Mouse (Mus musculus) lung, postnatal 36 days (tissue): ENCODE data around the gene Sun2.
A peak's percentile ranks its signal among the peaks of the same experiment; 100 is the strongest.

Experiments
- DNase-seq: peaks from one replicate; pipeline ENCODE4 v3.0.0; 2022; ENCODE audit warnings: mixed read lengths

The Sun2 gene

DNA sequence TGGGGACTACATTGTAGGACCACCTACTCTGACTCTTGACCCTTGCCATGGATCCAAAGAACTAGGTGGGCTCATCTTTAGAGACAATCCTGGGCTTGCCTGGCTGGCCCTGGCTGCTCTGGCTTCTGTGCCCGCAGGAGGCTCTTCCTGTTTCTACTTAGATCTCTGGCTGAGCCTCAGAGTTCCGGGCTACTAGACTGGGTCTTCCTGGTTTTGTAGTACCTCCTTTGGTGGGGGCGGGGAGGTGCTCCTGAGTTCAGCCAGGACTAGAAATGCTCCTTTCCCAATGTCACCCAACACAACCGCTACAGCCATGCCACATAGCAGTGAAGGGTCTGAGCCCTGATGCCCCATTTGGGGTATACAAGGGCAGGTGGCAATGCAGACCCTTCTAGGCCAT lies 21.5 kb downstream of the Sun2 start:
- no peak for DNase-seq

- no peak for DNase-seq
These were observed 22.1 kb downstream of the Sun2 start for GRCm38 (mm10) chr15:79720267-79720666.

DNA sequence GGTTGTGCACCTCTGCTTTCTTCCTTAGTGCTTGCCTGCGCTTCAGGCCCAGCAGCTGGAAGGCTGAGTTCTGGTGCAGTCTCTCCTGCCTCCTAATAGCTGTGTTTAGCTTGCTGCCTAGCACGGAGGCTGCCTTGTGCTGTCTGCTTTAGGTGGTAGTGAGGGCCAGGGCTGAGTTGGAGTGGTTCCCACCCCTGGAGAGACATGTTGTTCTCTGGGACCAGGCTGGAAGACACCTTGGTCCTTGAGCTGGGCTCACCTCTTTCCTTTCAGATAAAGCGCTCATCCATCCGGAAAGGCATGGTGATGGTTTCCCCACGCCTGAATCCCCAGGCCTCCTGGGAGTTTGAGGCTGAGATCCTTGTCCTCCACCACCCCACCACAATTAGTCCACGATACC lies 25.6 kb downstream of the Sun2 start:
- DNase-seq: no peak

DNA sequence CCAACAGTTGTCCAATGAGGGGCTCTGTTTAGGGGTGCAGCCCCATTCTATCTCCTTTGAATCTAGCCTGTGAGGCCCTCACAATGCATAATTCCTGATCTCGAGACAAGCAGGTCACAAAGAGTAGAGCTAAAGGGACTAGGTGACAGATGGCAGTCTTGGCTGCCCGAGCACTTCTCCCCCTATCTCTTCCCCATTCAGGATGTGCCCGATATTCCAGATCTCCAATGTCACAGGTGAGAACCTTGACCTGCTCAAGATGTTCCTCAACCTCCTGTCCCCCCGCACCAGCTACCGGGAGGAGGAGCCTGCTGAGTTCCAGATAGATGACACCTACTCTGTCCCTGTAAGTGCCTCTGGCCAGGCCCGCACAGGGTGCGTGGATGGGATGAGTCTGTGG lies 26.7 kb downstream of the Sun2 start:
- DNase-seq: no peak

- no peak for DNase-seq
These were observed 34.0 kb downstream of the Sun2 start for GRCm38 (mm10) chr15:79708229-79708822.

GRCm38 (mm10) chr15:79706603-79707214 lies 35.6 kb downstream of the Sun2 start:
- no peak for DNase-seq

- no peak for DNase-seq
These were observed 44.7 kb downstream of the Sun2 start for GRCm38 (mm10) chr15:79697558-79698187.

- DNase-seq: no peak
These were observed 45.3 kb downstream of the Sun2 start for GRCm38 (mm10) chr15:79697011-79697410.

GRCm38 (mm10) chr15:79696508-79696907 lies 45.8 kb downstream of the Sun2 start:
- no peak for DNase-seq

- no peak for DNase-seq
These were observed 46.8 kb downstream of the Sun2 start for GRCm38 (mm10) chr15:79695516-79695915.

GRCm38 (mm10) chr15:79694512-79694911 lies 47.8 kb downstream of the Sun2 start:
- DNase-seq: no peak

DNA sequence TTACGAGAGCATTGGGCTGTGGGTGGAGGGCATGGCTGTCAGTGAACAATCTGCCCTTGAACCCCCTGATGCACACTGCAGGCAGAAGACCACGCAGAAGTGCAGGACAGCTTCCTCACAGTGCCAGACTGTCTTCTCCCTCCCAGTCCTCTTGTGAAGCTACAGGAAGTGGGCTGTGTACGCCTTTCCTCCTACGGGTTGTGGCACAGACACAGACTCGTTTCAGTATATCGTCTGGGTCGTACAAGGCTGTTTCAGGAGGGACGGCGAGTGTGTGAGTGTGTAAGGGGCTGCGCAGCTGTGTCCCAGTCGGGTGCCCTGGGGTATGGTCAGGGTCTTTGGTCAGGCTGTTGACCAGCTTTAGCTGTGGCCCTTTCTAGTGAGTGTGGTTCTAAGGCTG lies 48.6 kb downstream of the Sun2 start:
- DNase-seq: peak; percentile 37

DNA sequence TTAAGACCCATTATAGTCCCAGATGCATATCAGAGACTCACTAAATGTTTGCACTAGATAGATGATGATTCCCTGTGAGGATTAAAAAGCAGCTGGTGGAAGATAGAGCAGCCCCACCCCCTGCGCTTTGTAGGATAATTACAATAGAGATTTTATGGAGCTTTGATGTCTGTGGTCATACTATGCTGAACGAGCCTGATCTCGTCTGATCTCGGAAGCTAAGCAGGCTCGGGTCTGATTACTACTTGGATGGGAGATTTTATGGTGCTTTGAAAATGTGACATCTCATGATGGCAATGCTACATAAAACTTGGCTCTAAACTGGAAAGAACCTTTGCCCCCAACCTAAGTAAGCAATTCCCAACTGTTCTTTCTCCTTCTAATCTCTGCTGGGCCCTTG lies 50.0 kb downstream of the Sun2 start:
- DNase-seq: no peak

- DNase-seq: peak; percentile 28
These were observed 51.3 kb downstream of the Sun2 start for GRCm38 (mm10) chr15:79691023-79691508.

DNA sequence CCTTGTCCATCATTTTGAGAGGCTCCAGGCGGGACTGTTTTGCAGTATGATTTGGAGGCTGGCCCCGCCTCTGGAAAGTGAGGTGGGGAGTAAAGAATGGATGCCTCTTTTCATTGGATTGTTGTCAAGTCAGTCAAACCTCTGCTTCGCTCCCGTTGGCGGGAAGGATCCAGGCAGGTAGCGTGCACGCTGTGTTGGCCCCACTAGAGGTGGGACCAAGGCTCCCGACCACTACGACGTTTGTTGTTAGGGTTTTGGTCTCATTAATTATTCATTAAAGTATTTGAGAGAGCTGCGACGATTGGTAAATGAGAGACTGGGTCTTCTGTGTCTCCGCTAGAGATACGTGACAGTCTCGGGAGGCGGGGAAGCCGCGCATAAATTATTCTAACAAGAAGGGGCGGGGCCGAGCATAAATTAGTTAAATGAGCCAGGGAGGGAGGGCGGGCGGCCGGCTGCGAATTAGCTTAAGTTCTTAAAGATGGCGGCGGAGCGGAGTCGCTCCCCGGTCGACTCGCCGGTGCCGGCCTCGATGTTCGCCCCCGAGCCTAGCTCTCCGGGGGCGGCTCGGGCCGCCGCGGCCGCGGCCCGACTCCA lies 51.8 kb downstream of the Sun2 start, which contains the start of gene Gtpbp1:
Gene Gtpbp1, plus strand, starts transcription at position 420 of the 597 bp plus-strand sequence.
- DNase-seq: peak; percentile 100

- DNase-seq: no peak
These were observed 52.5 kb downstream of the Sun2 start for GRCm38 (mm10) chr15:79689662-79690425.

- no peak for DNase-seq
These were observed 53.9 kb downstream of the Sun2 start for GRCm38 (mm10) chr15:79688268-79688956.

- DNase-seq: peak; percentile 96
These were observed 54.6 kb downstream of the Sun2 start, which contains the start of gene Josd1 for GRCm38 (mm10) chr15:79687646-79688267. TSS of gene Josd1 (minus strand) at chr15:79687919.

GRCm38 (mm10) chr15:79687175-79687574 lies 55.2 kb downstream of the Sun2 start:
- peak; percentile 27 for DNase-seq

DNA sequence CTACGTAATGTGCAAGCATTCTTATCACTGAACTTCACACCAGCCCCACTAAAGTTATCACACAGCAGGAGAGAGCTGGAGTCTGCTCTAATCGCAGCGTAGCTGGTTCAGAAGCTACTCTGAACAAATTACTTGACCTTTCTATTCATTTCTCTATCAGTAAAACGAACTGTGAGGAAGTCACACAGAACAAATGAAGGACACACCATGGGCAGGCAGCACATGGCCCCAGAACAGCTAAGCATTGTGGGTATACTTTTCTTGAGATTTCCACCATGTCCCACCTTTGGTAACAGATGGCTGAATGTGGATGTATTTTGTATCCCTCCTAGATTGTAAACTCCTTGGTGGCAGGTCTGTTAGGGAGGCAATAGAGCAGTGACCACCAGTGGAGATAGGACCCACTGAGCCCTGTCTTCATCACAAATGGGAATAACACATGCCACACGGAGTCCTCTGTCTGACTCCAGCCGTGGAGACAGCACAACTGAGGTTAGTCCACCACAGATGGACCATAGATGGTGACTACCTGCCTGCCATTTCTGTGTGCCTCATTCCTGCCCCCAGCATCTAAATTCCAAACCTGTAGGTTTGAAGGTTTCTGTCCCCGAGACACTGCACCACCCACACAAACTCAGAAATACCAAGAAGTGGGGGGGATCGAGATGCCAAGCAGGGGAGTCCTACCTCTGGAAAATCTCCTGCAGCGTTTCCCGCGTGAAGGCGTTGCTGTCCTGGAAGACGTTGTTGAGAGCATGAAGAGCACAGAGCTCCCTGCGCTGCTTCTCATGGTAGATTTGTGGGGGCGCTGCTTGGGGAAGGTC lies 56.1 kb downstream of the Sun2 start:
- no peak for DNase-seq

DNA sequence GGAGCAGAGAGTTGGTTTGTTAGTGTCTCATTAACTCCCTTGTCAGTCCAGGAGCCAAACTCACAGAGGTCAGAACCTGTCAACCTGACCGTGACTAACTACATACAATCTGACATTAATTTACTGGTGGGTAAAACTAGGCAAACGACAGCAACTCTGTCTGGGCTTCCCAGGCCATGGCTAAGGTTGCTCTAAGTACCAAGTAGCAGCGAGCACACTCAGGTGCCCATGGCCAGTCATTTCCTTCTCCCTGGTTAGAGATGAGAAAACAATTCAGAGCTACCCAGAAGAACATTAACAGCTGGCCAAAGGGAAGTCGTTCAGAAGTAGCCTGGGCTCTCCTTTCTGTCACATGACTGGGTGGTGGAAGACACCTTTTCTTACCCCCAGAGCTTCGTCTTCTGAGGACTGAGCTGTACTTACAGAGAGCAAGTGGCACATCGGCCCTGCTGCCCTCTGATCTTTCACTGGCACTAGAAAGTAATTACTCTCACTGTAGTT lies 57.1 kb downstream of the Sun2 start:
- DNase-seq: no peak
